Mouse (Mus musculus): ENCODE data around the gene Gm28079.
"Not testable (repeated sequence)": the region's sequence is repeated elsewhere in the genome, so short reads cannot be mapped to it uniquely, and the experiment has no call there.

Gm28079 gene

DNA sequence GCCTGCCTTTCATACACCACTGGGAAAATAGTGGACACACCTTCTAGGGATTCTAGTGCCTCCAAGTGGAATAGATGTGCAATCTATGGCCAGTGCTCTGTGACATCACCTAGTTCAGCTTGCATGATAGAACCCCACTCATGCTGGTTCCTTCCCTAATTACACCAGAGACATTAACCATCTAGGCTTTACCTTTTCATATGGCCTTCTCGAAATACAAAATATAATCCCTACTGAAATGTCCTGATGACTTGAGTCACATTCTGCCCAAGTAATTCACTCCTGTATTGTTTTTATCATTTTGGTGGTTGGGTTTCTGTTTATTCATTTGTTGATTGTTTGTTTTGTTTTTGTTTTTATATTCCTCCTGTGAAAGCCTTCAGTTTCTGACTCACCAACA lies at the start of gene Gm28079:
TSS of gene Gm28079 (minus strand) at position 101 of the 400 bp plus-strand sequence.
- DNase-seq (ENCODE audit: low spot score in 2 of 2): not testable (repeated sequence)
